ENCODE assay signal across 13 mouse cellular contexts in genomic region chr17:10321754-10322153, GRCm38 (mm10). TPM values are rescaled to one million over a fixed set of nuclear protein-coding genes. Genes with fewer than 3 reads are reported as not detected.
DNase-seq lines count a peak whose midpoint lies in the region; ATAC-seq and TF ChIP-seq lines count a peak whose summit lies in the region.
"Had no signal": no experiment of that assay in that cellular context is flagged by ENCODE, and none has a peak within 500 bp of the region (broad histone marks: within the 10 kb centered on the region; RNA-seq: fewer than 3 reads in every experiment).

No protein-coding gene starts in this region.

- H3K4me3 ChIP-seq in layer of hippocampus, adult 2 months = no peak overlapping the region
- H3K4me3 ChIP-seq in forebrain, postnatal 0 days (ENCODE audit: low read depth, low read length) = no peak overlapping the region
- peak overlapping the region; percentile 25 for H3K4me3 ChIP-seq in midbrain, embryonic 13.5 days (replicated peaks)
- H3K4me3 ChIP-seq: limb, embryonic 15.5 days had no signal

- H3K9ac ChIP-seq in forebrain, postnatal 0 days = no peak overlapping the region
- H3K9ac ChIP-seq in midbrain, embryonic 13.5 days (replicated peaks) = no peak overlapping the region
- H3K9ac ChIP-seq: limb, embryonic 15.5 days had no signal

- no peaks in the 10 kb centered on the region for H3K36me3 ChIP-seq in forebrain, postnatal 0 days (ENCODE audit: insufficient read depth)
- H3K36me3 ChIP-seq in midbrain, embryonic 13.5 days = no peaks in the 10 kb centered on the region; the same call in 1 of the 2 replicates
- H3K36me3 ChIP-seq: limb, embryonic 15.5 days had no signal

- H3K4me1 ChIP-seq in forebrain, postnatal 0 days (ENCODE audit: insufficient read depth) = peaks cover 11% of the 10 kb centered on the region; the same call in 1 of the 2 replicates
- H3K4me1 ChIP-seq in midbrain, embryonic 13.5 days (replicated peaks) = peaks cover 26% of the 10 kb centered on the region

- DNase-seq in embryo, embryonic 10 days (ENCODE audit: low spot score) = peak; percentile 42
- no peak for DNase-seq in embryo, embryonic 11 days
- DNase-seq in layer of hippocampus, adult 2 months (ENCODE audit: low spot score in 2 of 2) = no peak
- DNase-seq in layer of hippocampus, adult 8-10 months (ENCODE audit: low spot score in 2 of 2) = no peak
- no peak for DNase-seq in forebrain, postnatal 0 days
- no peak for DNase-seq in c-Kit-positive CD71-positive TER-119-positive erythroid progenitor cells, embryonic 14.5 days (ENCODE audit: low spot score)
- DNase-seq: adrenal gland, adult 8-10 months; kidney, postnatal 10 days; right cerebral cortex, adult 18-20 months had no signal

- 47% methylated on average over 4 of the region's 4 CpGs for WGBS in forebrain, postnatal 0 days
- WGBS in midbrain, embryonic 13.5 days = 43% methylated on average over 4 of the region's 4 CpGs

- peak overlapping the region; percentile 100 for H3K27ac ChIP-seq in layer of hippocampus, adult 2 months
- no peak overlapping the region for H3K27ac ChIP-seq in forebrain, postnatal 0 days (ENCODE audit: low read depth, low read length)
- 0 out of 2 replicates have a peak overlapping the region, but pooled peaks have one; percentile 1 for H3K27ac ChIP-seq in midbrain, embryonic 13.5 days
- H3K27ac ChIP-seq: limb, embryonic 15.5 days had no signal

- no peaks in the 10 kb centered on the region for H3K9me3 ChIP-seq in forebrain, postnatal 0 days (ENCODE audit: low read length)
- H3K9me3 ChIP-seq in midbrain, embryonic 13.5 days = 0 out of 2 replicates have a peak, but pooled peaks cover 7% of the 10 kb centered on the region
- H3K9me3 ChIP-seq: G1E; limb, embryonic 15.5 days had no signal

- no peak for TF ChIP-seq CTCF in layer of hippocampus, adult 2 months (conservative IDR thresholded peaks at IDR 0.05)
- no peak for TF ChIP-seq CTCF in forebrain, postnatal 0 days (IDR thresholded peaks at IDR 0.05; ENCODE audit: low read depth)

- no peaks in the 10 kb centered on the region for H3K27me3 ChIP-seq in forebrain, postnatal 0 days (ENCODE audit: insufficient read depth, low read length)
- H3K27me3 ChIP-seq in midbrain, embryonic 13.5 days = no peaks in the 10 kb centered on the region
- H3K27me3 ChIP-seq: limb, embryonic 15.5 days had no signal

- peak overlapping the region; percentile 29 for H3K4me2 ChIP-seq in forebrain, postnatal 0 days (ENCODE audit: low read depth)
- H3K4me2 ChIP-seq in midbrain, embryonic 13.5 days (replicated peaks) = peak overlapping the region; percentile 54
- H3K4me2 ChIP-seq: limb, embryonic 15.5 days had no signal

- ATAC-seq in forebrain, postnatal 0 days = no peak
- ATAC-seq in midbrain, embryonic 13.5 days = no peak
- ATAC-seq in erythroblast, adult 5-6 weeks (replicated peaks; ENCODE audit: low FRiP score, poor library complexity, severe bottlenecking) = no peak

RNA-seq across cellular contexts. Expression of gene Qk, which starts 2.1 kb away (rescaled TPM):
- 100 to 1,000 TPM; 364 to 385 TPM for total RNA-seq in layer of hippocampus, adult 2 months (2021)
- total RNA-seq in layer of hippocampus, adult 8-10 months (2022) = 100 to 1,000 TPM; 354 to 447 (median 412) TPM
- total RNA-seq in forebrain, postnatal 0 days (2014; rRNA removed) = 203 and 225 TPM in 2 replicates
- 27.0 and 43.0 TPM in 2 replicates for polyA plus RNA-seq in forebrain, postnatal 0 days (2015; fragmentation: Nextera tagmentation; extraction: Ambion mirVana)
- polyA plus RNA-seq in midbrain, embryonic 13.5 days (2015; fragmentation: Nextera tagmentation; extraction: Ambion mirVana) = 42.5 and 47.9 TPM in 2 replicates
- 45.5 and 67.7 TPM in 2 replicates for total RNA-seq in erythroblast, adult 5-6 weeks (2015; ENCODE audit: low replicate concordance)
- total RNA-seq in erythroblast, adult 5-6 weeks (2017; ENCODE audit: low replicate concordance) = 30.2 and 35.3 TPM in 2 replicates
